Mouse (Mus musculus) bone marrow macrophage, adult 2 months (primary cell): ENCODE results near the gene Pdzrn4. TPM values are rescaled to one million over a fixed set of nuclear protein-coding genes. Genes with fewer than 3 reads are reported as not detected.

Experiments used
- H3K27ac ChIP-seq: 2 replicates; pipeline ENCODE4 v1.5.1; 2012; ENCODE audit warnings: low read depth, low read length; ENCODE audit not compliant: insufficient read depth
- H3K4me1 ChIP-seq: 2 replicates; pipeline ENCODE4 v1.6.1; 2012; ENCODE audit warnings: low read length; ENCODE audit not compliant: control insufficient read depth, insufficient read depth
- H3K4me3 ChIP-seq: 2 replicates; pipeline ENCODE4 v1.5.1; 2012; ENCODE audit warnings: mild to moderate bottlenecking, low read length, moderate library complexity; ENCODE audit not compliant: insufficient read depth
- CTCF ChIP-seq: IDR thresholded peaks from 2 replicates; pipeline ENCODE4 v1.5.1; 2012; ENCODE audit warnings: low read depth, mild to moderate bottlenecking, low read length, moderate library complexity
- POLR2A ChIP-seq: IDR thresholded peaks from 2 replicates; pipeline ENCODE4 v1.6.1; 2012; ENCODE audit warnings: mild to moderate bottlenecking, low read depth, low read length, borderline replicate concordance
- polyA plus RNA-seq: library from polyadenylated mRNA; stranded (reverse); fragments of >200 nt; gene quantifications from 2 replicates; pipeline ENCODE4 v1.2.4, GENCODE M21; 2012; ENCODE audit not compliant: missing spikeins, insufficient read depth, insufficient read length

The Pdzrn4 gene
- polyA plus RNA-seq, 1 experiment, result not detected

DNA sequence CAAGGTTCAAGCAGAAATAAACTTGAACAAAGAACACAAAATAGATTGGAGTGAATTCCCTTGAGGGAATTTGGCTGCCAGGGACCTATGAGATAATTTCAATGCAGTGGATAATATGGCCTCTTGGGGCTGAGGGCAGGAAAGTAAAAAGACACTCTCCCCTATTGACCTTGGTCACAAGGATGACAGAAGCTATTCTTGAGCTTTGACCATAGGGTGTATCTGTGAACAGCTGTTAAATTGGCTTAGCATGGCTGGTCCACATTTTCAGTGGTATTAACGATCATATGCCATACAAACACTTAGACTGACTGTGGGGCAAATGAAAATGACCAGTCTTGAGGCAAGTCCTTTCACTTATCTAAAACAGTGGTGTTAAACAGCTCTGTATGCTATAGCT is 215.7 kb downstream of the Pdzrn4 start:
- H3K27ac ChIP-seq, result no peak overlapping the region
- TF ChIP-seq CTCF, result no peak
- TF ChIP-seq POLR2A, result no peak
- no peak overlapping the region for H3K4me3 ChIP-seq
- H3K4me1 ChIP-seq, result no peaks in the 10 kb centered on the region

DNA sequence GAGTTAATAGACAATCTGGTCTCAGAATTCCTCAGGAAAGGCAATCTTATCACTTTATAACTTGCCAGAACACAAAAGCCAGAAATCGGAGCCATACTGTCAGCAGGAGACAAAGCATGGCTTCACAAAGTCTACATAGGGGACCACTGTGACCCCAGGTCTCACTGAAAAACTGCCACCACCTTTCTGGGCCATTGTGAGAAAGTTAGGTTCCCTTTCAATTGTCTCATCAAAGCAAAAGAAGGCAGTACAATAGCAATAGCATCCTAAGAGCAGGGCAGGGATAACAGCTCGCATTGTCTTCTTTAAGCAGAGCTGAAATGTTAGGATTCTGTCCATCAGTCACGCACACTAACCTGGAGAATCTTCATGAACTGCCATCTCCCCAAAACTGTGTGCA is 216.5 kb downstream of the Pdzrn4 start:
- H3K27ac ChIP-seq, result no peak overlapping the region
- TF ChIP-seq CTCF (no peak), POLR2A (no peak)
- H3K4me1 ChIP-seq, result no peaks in the 10 kb centered on the region
- no peak overlapping the region for H3K4me3 ChIP-seq

GRCm38 (mm10) chr15:92621731-92622234 is 225.1 kb downstream of the Pdzrn4 start:
- Histone ChIP-seq H3K4me3 (no peak overlapping the region), H3K4me1 (no peaks in the 10 kb centered on the region), H3K27ac (no peak overlapping the region)
- TF ChIP-seq POLR2A, result no peak
- no peak for TF ChIP-seq CTCF

DNA sequence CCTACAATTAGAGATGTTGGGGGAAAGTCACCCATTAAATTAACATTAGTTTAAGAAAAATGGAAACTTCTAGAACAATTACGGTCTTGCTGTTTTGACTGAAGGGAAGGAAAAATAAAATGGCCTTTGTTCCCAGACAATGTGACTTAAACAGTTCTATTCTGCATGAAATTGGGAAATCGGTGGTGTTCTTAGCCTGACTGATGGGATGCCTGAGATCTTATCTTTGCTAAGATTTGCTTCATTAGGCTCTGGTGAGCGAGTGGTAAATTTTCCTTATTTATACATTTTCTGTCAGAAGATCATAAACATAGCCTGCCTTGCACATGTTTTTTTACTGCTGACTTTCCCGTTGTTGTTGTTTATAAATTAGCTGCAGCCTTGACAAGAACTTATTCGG is 225.6 kb downstream of the Pdzrn4 start:
- TF ChIP-seq POLR2A (no peak), CTCF (no peak)
- Histone ChIP-seq H3K27ac (no peak overlapping the region), H3K4me3 (no peak overlapping the region), H3K4me1 (no peaks in the 10 kb centered on the region)

- TF ChIP-seq CTCF (no peak), POLR2A (no peak)
- Histone ChIP-seq H3K4me1 (no peaks in the 10 kb centered on the region), H3K27ac (no peak overlapping the region), H3K4me3 (no peak overlapping the region)
Measured at GRCm38 (mm10) chr15:92629172-92629571, 232.5 kb downstream of the Pdzrn4 start.

DNA sequence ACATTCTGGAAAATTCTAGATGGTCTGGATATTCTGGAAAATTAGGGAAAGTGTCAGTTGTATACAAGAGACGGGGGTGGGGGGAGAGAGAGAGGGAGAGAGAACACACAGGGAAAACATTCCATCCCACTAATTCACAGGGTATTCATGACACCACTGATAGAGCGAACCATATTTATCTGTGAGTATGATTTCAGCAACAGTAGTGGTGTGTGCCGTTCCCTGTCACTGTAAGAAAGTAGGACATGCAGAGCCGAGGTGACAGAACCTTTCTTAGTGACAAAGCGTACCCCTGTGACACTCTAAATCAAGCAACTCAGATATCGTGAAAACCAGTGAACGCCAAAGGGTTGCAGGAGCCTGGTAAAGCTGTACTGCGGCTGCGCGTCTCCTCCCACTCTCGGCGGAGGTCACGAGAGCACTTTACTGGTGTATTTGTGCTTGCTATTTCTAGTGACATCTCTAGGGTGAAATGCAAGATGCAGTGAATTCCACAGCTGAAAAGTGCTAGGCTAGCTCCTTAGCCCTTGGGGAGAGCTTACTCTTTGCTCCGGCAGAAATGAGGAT is 237.4 kb downstream of the Pdzrn4 start:
- TF ChIP-seq POLR2A (no peak), CTCF (no peak)
- H3K4me1 ChIP-seq, result no peaks in the 10 kb centered on the region
- no peak overlapping the region for H3K4me3 ChIP-seq
- H3K27ac ChIP-seq, result no peak overlapping the region

- Histone ChIP-seq H3K4me1 (no peaks in the 10 kb centered on the region), H3K27ac (no peak overlapping the region), H3K4me3 (no peak overlapping the region)
- no peak for TF ChIP-seq CTCF
- TF ChIP-seq POLR2A, result no peak
Measured at GRCm38 (mm10) chr15:92640212-92641082, 243.8 kb downstream of the Pdzrn4 start.

GRCm38 (mm10) chr15:92671279-92672051 is 274.8 kb downstream of the Pdzrn4 start:
- Histone ChIP-seq H3K4me1 (no peaks in the 10 kb centered on the region), H3K27ac (no peak overlapping the region), H3K4me3 (no peak overlapping the region)
- TF ChIP-seq CTCF (no peak), POLR2A (no peak)

- H3K4me3 ChIP-seq, result no peak overlapping the region
- TF ChIP-seq POLR2A (no peak), CTCF (no peak)
- H3K27ac ChIP-seq, result no peak overlapping the region
- H3K4me1 ChIP-seq, result no peaks in the 10 kb centered on the region
Measured at GRCm38 (mm10) chr15:92676096-92676495, 279.4 kb downstream of the Pdzrn4 start.
